ENCODE assay signal across 20 mouse cellular contexts in genomic region chr10:77333518-77333917, GRCm38 (mm10).
DNase-seq lines count a peak whose midpoint lies in the region; ATAC-seq and TF ChIP-seq lines count a peak whose summit lies in the region.
"Had no signal": no experiment of that assay in that cellular context is flagged by ENCODE, and none has a peak within 500 bp of the region (broad histone marks: within the 10 kb centered on the region; RNA-seq: fewer than 3 reads in every experiment).

No protein-coding gene starts in this region.

- H3K4me2 ChIP-seq in intestine, embryonic 14.5 days (ENCODE audit: low read length) = 0 out of 2 replicates have a peak overlapping the region, but pooled peaks have one; percentile 14
- H3K4me2 ChIP-seq in intestine, embryonic 15.5 days (replicated peaks) = no peak overlapping the region
- H3K4me2 ChIP-seq in kidney, embryonic 14.5 days (replicated peaks; ENCODE audit: low read depth, low read length) = no peak overlapping the region
- H3K4me2 ChIP-seq: forebrain, embryonic 15.5 days; hindbrain, embryonic 12.5 days; liver, embryonic 12.5 days; neural tube, embryonic 12.5 days had no signal

- H3K9me3 ChIP-seq in intestine, embryonic 14.5 days (ENCODE audit: control insufficient read depth, low read length) = no peaks in the 10 kb centered on the region
- no peaks in the 10 kb centered on the region for H3K9me3 ChIP-seq in intestine, embryonic 15.5 days
- H3K9me3 ChIP-seq in kidney, embryonic 14.5 days (ENCODE audit: control insufficient read depth, low read length) = no peaks in the 10 kb centered on the region
- H3K9me3 ChIP-seq: forebrain, embryonic 15.5 days; G1E; hindbrain, embryonic 12.5 days; liver, embryonic 12.5 days; neural tube, embryonic 12.5 days had no signal

- no peak overlapping the region for H3K4me3 ChIP-seq in intestine, embryonic 14.5 days (ENCODE audit: low read depth, low read length)
- no peak overlapping the region for H3K4me3 ChIP-seq in intestine, embryonic 15.5 days (replicated peaks)
- no peak overlapping the region for H3K4me3 ChIP-seq in kidney, embryonic 14.5 days (ENCODE audit: low read length)
- no peak overlapping the region for H3K4me3 ChIP-seq in gastrocnemius, adult 2 months
- H3K4me3 ChIP-seq: erythroblast, embryonic 14.5 days; forebrain, embryonic 15.5 days; heart, adult 2 months; hindbrain, embryonic 12.5 days; layer of hippocampus, adult 2 months; liver, embryonic 12.5 days; neural tube, embryonic 12.5 days had no signal

- TF ChIP-seq CTCF in gastrocnemius, adult 2 months (IDR thresholded peaks at IDR 0.05) = no peak

- WGBS in intestine, embryonic 14.5 days = 39% methylated on average over 9 of the region's 9 CpGs
- 46% methylated on average over 9 of the region's 9 CpGs for WGBS in intestine, embryonic 15.5 days
- WGBS in kidney, embryonic 14.5 days = 24% methylated on average over 9 of the region's 9 CpGs

- no peaks in the 10 kb centered on the region for H3K27me3 ChIP-seq in intestine, embryonic 14.5 days (replicated peaks; ENCODE audit: control insufficient read depth, insufficient read depth, low read length)
- no peaks in the 10 kb centered on the region for H3K27me3 ChIP-seq in intestine, embryonic 15.5 days (replicated peaks)
- no peaks in the 10 kb centered on the region for H3K27me3 ChIP-seq in kidney, embryonic 14.5 days (ENCODE audit: control insufficient read depth, insufficient read depth, low read length)
- H3K27me3 ChIP-seq: forebrain, embryonic 15.5 days; hindbrain, embryonic 12.5 days; liver, embryonic 12.5 days; neural tube, embryonic 12.5 days had no signal

- DNase-seq in intestine, embryonic 14.5 days (ENCODE audit: low spot score) = no peak
- peak; percentile 7 to 40 for DNase-seq in spleen, postnatal 4 days (ENCODE audit: low spot score in 2 of 2)
- DNase-seq in spleen, postnatal 36 days (ENCODE audit: low spot score in 2 of 2) = no peak
- no peak for DNase-seq in gastrocnemius, adult 2 months
- no peak for DNase-seq in left cerebral cortex, postnatal 14 days (ENCODE audit: low spot score in 2 of 2)
- DNase-seq: cerebellum, adult 9-11 months; gastrocnemius, postnatal 10 days; lung, postnatal 10 days; right cerebral cortex, postnatal 25 days had no signal

- no peaks in the 10 kb centered on the region for H3K36me3 ChIP-seq in intestine, embryonic 14.5 days (ENCODE audit: control insufficient read depth, insufficient read depth, low read length)
- H3K36me3 ChIP-seq in intestine, embryonic 15.5 days = no peaks in the 10 kb centered on the region
- no peaks in the 10 kb centered on the region for H3K36me3 ChIP-seq in kidney, embryonic 14.5 days (ENCODE audit: control insufficient read depth, insufficient read depth, low read length)
- H3K36me3 ChIP-seq: forebrain, embryonic 15.5 days; G1E; hindbrain, embryonic 12.5 days; liver, embryonic 12.5 days; neural tube, embryonic 12.5 days had no signal

- no peak for ATAC-seq in intestine, embryonic 14.5 days (replicated peaks; ENCODE audit: low FRiP score, low TSS enrichment, low read depth)
- ATAC-seq in intestine, embryonic 15.5 days = no peak
- ATAC-seq in kidney, embryonic 14.5 days (ENCODE audit: low FRiP score, low TSS enrichment) = peak; percentile 66; the same call in 1 of the 2 replicates
- ATAC-seq: forebrain, embryonic 15.5 days; inflammation-experienced regulatory T-cells, adult 6 months; liver, embryonic 12.5 days had no signal

- intact Hi-C loops in gastrocnemius, adult 2 months (cut with DNase I) = no loop called here
- intact Hi-C loops in left cerebral cortex, postnatal 14 days (cut with DNase I) = no loop called here

- H3K9ac ChIP-seq in intestine, embryonic 14.5 days (ENCODE audit: low read length) = no peak overlapping the region
- no peak overlapping the region for H3K9ac ChIP-seq in intestine, embryonic 15.5 days
- no peak overlapping the region for H3K9ac ChIP-seq in kidney, embryonic 14.5 days (ENCODE audit: low read depth, low read length)
- H3K9ac ChIP-seq: forebrain, embryonic 15.5 days; hindbrain, embryonic 12.5 days; liver, embryonic 12.5 days; neural tube, embryonic 12.5 days had no signal

- no peak overlapping the region for H3K27ac ChIP-seq in intestine, embryonic 14.5 days (ENCODE audit: low read depth)
- H3K27ac ChIP-seq in intestine, embryonic 15.5 days = no peak overlapping the region
- H3K27ac ChIP-seq in kidney, embryonic 14.5 days (ENCODE audit: low read depth, low read length) = no peak overlapping the region
- no peak overlapping the region for H3K27ac ChIP-seq in gastrocnemius, adult 2 months
- H3K27ac ChIP-seq: forebrain, embryonic 15.5 days; heart, adult 2 months; hindbrain, embryonic 12.5 days; layer of hippocampus, adult 2 months; liver, embryonic 12.5 days; neural tube, embryonic 12.5 days had no signal

- H3K4me1 ChIP-seq in intestine, embryonic 14.5 days (replicated peaks; ENCODE audit: control insufficient read depth, insufficient read depth, low read length) = no peaks in the 10 kb centered on the region
- H3K4me1 ChIP-seq in intestine, embryonic 15.5 days (replicated peaks) = peaks cover 7% of the 10 kb centered on the region; the same call in 1 of the 2 replicates
- H3K4me1 ChIP-seq in kidney, embryonic 14.5 days (ENCODE audit: control insufficient read depth, insufficient read depth, low read length) = peaks cover 10% of the 10 kb centered on the region; the same call in 1 of the 2 replicates
- H3K4me1 ChIP-seq: forebrain, embryonic 15.5 days had no signal

Comparison
In these comparisons a context has a peak if more than half of its experiments do, and no peak if none do; other contexts are left out.
1. DNase-seq: peak in spleen, postnatal 4 days (2 of 2); none in intestine, embryonic 14.5 days (single experiment), spleen, postnatal 36 days (0 of 2), gastrocnemius, adult 2 months (single experiment) and left cerebral cortex, postnatal 14 days (0 of 2).